Mouse (Mus musculus): ENCODE results near the gene Ppfia2. TPM values are rescaled to one million over a fixed set of nuclear protein-coding genes. Genes with fewer than 3 reads are reported as not detected.

The Ppfia2 gene
- polyA plus RNA-seq, 1 experiment from 2014 or later = 47.1 TPM

- Histone ChIP-seq H3K36me3 (ENCODE audit: control insufficient read depth, insufficient read depth, low read length) (no peaks in the 10 kb centered on the region), H3K9me3 (ENCODE audit: control insufficient read depth, low read length) (no peaks in the 10 kb centered on the region), H3K4me3 (ENCODE audit: low read depth, low read length) (no peak overlapping the region), H3K4me2 (ENCODE audit: low read depth, low read length) (no peak overlapping the region), H3K4me1 (ENCODE audit: control insufficient read depth, insufficient read depth, low read length) (no peaks in the 10 kb centered on the region), H3K9ac (replicated peaks; ENCODE audit: low read depth, low read length) (no peak overlapping the region), H3K27me3 (ENCODE audit: control insufficient read depth, insufficient read depth, low read length) (no peaks in the 10 kb centered on the region), H3K27ac (ENCODE audit: low read depth, low read length) (no peak overlapping the region)
- no peak for ATAC-seq (ENCODE audit: low read depth)
Measured at GRCm38 (mm10) chr10:106914822-106915221, 444.7 kb downstream of the Ppfia2 start.

GRCm38 (mm10) chr10:106924334-106924733, 454.2 kb downstream of the Ppfia2 start:
- no peaks in the 10 kb centered on the region for H3K27me3 ChIP-seq (ENCODE audit: control insufficient read depth, insufficient read depth, low read length)
- no peak overlapping the region for H3K27ac ChIP-seq (ENCODE audit: low read depth, low read length)
- H3K4me1 ChIP-seq (ENCODE audit: control insufficient read depth, insufficient read depth, low read length) = no peaks in the 10 kb centered on the region
- no peak overlapping the region for H3K9ac ChIP-seq (replicated peaks; ENCODE audit: low read depth, low read length)
- no peak for ATAC-seq (ENCODE audit: low read depth)
- H3K4me3 ChIP-seq (ENCODE audit: low read depth, low read length) = no peak overlapping the region
- no peaks in the 10 kb centered on the region for H3K36me3 ChIP-seq (ENCODE audit: control insufficient read depth, insufficient read depth, low read length)
- WGBS = 93% methylated on average over 5 of the region's 5 CpGs
- H3K9me3 ChIP-seq (ENCODE audit: control insufficient read depth, low read length) = no peaks in the 10 kb centered on the region
- H3K4me2 ChIP-seq (ENCODE audit: low read depth, low read length) = no peak overlapping the region

- H3K9me3 ChIP-seq (ENCODE audit: control insufficient read depth, low read length) = no peaks in the 10 kb centered on the region
- no peak overlapping the region for H3K4me2 ChIP-seq (ENCODE audit: low read depth, low read length)
- no peaks in the 10 kb centered on the region for H3K4me1 ChIP-seq (ENCODE audit: control insufficient read depth, insufficient read depth, low read length)
- H3K27me3 ChIP-seq (ENCODE audit: control insufficient read depth, insufficient read depth, low read length) = no peaks in the 10 kb centered on the region
- ATAC-seq (ENCODE audit: low read depth) = no peak
- WGBS = 89% methylated on average over 3 of the region's 3 CpGs
- no peak overlapping the region for H3K27ac ChIP-seq (ENCODE audit: low read depth, low read length)
- H3K4me3 ChIP-seq (ENCODE audit: low read depth, low read length) = no peak overlapping the region
- H3K36me3 ChIP-seq (ENCODE audit: control insufficient read depth, insufficient read depth, low read length) = no peaks in the 10 kb centered on the region
- no peak overlapping the region for H3K9ac ChIP-seq (replicated peaks; ENCODE audit: low read depth, low read length)
Measured at GRCm38 (mm10) chr10:106924798-106925197, 454.7 kb downstream of the Ppfia2 start.

GRCm38 (mm10) chr10:106928576-106929332, 458.6 kb downstream of the Ppfia2 start:
- Histone ChIP-seq H3K4me2 (ENCODE audit: low read depth, low read length) (no peak overlapping the region), H3K4me3 (ENCODE audit: low read depth, low read length) (no peak overlapping the region), H3K9me3 (ENCODE audit: control insufficient read depth, low read length) (no peaks in the 10 kb centered on the region), H3K36me3 (ENCODE audit: control insufficient read depth, insufficient read depth, low read length) (no peaks in the 10 kb centered on the region), H3K9ac (replicated peaks; ENCODE audit: low read depth, low read length) (no peak overlapping the region), H3K27ac (ENCODE audit: low read depth, low read length) (no peak overlapping the region), H3K27me3 (ENCODE audit: control insufficient read depth, insufficient read depth, low read length) (no peaks in the 10 kb centered on the region), H3K4me1 (ENCODE audit: control insufficient read depth, insufficient read depth, low read length) (no peaks in the 10 kb centered on the region)
- 66% methylated on average over 9 of the region's 9 CpGs for WGBS
- ATAC-seq (ENCODE audit: low read depth) = no peak

- Histone ChIP-seq H3K4me2 (ENCODE audit: low read depth, low read length) (peak overlapping the region; percentile 40), H3K36me3 (ENCODE audit: control insufficient read depth, insufficient read depth, low read length) (no peaks in the 10 kb centered on the region), H3K9ac (replicated peaks; ENCODE audit: low read depth, low read length) (no peak overlapping the region), H3K9me3 (ENCODE audit: control insufficient read depth, low read length) (no peaks in the 10 kb centered on the region), H3K27ac (ENCODE audit: low read depth, low read length) (no peak overlapping the region), H3K4me3 (ENCODE audit: low read depth, low read length) (peak overlapping the region; percentile 19; the same call in 1 of the 2 replicates), H3K4me1 (ENCODE audit: control insufficient read depth, insufficient read depth, low read length) (no peaks in the 10 kb centered on the region), H3K27me3 (ENCODE audit: control insufficient read depth, insufficient read depth, low read length) (no peaks in the 10 kb centered on the region)
- 36% methylated on average over 13 of the region's 13 CpGs for WGBS
- peak; percentile 73; the same call in 1 of the 2 replicates for ATAC-seq (ENCODE audit: low read depth)
Measured at GRCm38 (mm10) chr10:106932571-106933073, 462.5 kb downstream of the Ppfia2 start.

- no peaks in the 10 kb centered on the region for H3K4me1 ChIP-seq (ENCODE audit: control insufficient read depth, insufficient read depth, low read length)
- no peak overlapping the region for H3K9ac ChIP-seq (replicated peaks; ENCODE audit: low read depth, low read length)
- H3K9me3 ChIP-seq (ENCODE audit: control insufficient read depth, low read length) = no peaks in the 10 kb centered on the region
- no peak overlapping the region for H3K4me2 ChIP-seq (ENCODE audit: low read depth, low read length)
- no peak overlapping the region for H3K4me3 ChIP-seq (ENCODE audit: low read depth, low read length)
- 94% methylated on average over 7 of the region's 7 CpGs for WGBS
- no peak for ATAC-seq (ENCODE audit: low read depth)
- no peaks in the 10 kb centered on the region for H3K27me3 ChIP-seq (ENCODE audit: control insufficient read depth, insufficient read depth, low read length)
- no peaks in the 10 kb centered on the region for H3K36me3 ChIP-seq (ENCODE audit: control insufficient read depth, insufficient read depth, low read length)
- no peak overlapping the region for H3K27ac ChIP-seq (ENCODE audit: low read depth, low read length)
Measured at GRCm38 (mm10) chr10:106936996-106937395, 466.9 kb downstream of the Ppfia2 start.

GRCm38 (mm10) chr10:106938851-106939250, 468.7 kb downstream of the Ppfia2 start:
- no peaks in the 10 kb centered on the region for H3K27me3 ChIP-seq (ENCODE audit: control insufficient read depth, insufficient read depth, low read length)

GRCm38 (mm10) chr10:106939441-106939840, 469.3 kb downstream of the Ppfia2 start:
- Histone ChIP-seq H3K4me2 (ENCODE audit: low read depth, low read length) (no peak overlapping the region), H3K4me1 (ENCODE audit: control insufficient read depth, insufficient read depth, low read length) (no peaks in the 10 kb centered on the region), H3K27ac (ENCODE audit: low read depth, low read length) (no peak overlapping the region), H3K9me3 (ENCODE audit: control insufficient read depth, low read length) (no peaks in the 10 kb centered on the region), H3K9ac (replicated peaks; ENCODE audit: low read depth, low read length) (no peak overlapping the region), H3K27me3 (ENCODE audit: control insufficient read depth, insufficient read depth, low read length) (no peaks in the 10 kb centered on the region), H3K36me3 (ENCODE audit: control insufficient read depth, insufficient read depth, low read length) (no peaks in the 10 kb centered on the region), H3K4me3 (ENCODE audit: low read depth, low read length) (no peak overlapping the region)
- no peak for ATAC-seq (ENCODE audit: low read depth)
- 85% methylated on average over 1 of the region's 1 CpGs for WGBS

More at GRCm38 (mm10) chr10:106938851-106939250, 468.7 kb downstream of the Ppfia2 start:
- Histone ChIP-seq H3K4me2 (ENCODE audit: low read depth, low read length) (no peak overlapping the region), H3K36me3 (ENCODE audit: control insufficient read depth, insufficient read depth, low read length) (no peaks in the 10 kb centered on the region), H3K9ac (replicated peaks; ENCODE audit: low read depth, low read length) (no peak overlapping the region), H3K4me3 (ENCODE audit: low read depth, low read length) (no peak overlapping the region), H3K4me1 (ENCODE audit: control insufficient read depth, insufficient read depth, low read length) (no peaks in the 10 kb centered on the region), H3K9me3 (ENCODE audit: control insufficient read depth, low read length) (no peaks in the 10 kb centered on the region), H3K27ac (ENCODE audit: low read depth, low read length) (no peak overlapping the region)
- WGBS = 96% methylated on average over 3 of the region's 3 CpGs
- ATAC-seq (ENCODE audit: low read depth) = no peak

- no peak overlapping the region for H3K9ac ChIP-seq (replicated peaks; ENCODE audit: low read depth, low read length)
- H3K27me3 ChIP-seq (ENCODE audit: control insufficient read depth, insufficient read depth, low read length) = no peaks in the 10 kb centered on the region
- no peak for ATAC-seq (ENCODE audit: low read depth)
- 76% methylated on average over 5 of the region's 5 CpGs for WGBS
- H3K4me1 ChIP-seq (ENCODE audit: control insufficient read depth, insufficient read depth, low read length) = no peaks in the 10 kb centered on the region
- no peak overlapping the region for H3K4me3 ChIP-seq (ENCODE audit: low read depth, low read length)
- H3K4me2 ChIP-seq (ENCODE audit: low read depth, low read length) = no peak overlapping the region
- H3K27ac ChIP-seq (ENCODE audit: low read depth, low read length) = no peak overlapping the region
- no peaks in the 10 kb centered on the region for H3K36me3 ChIP-seq (ENCODE audit: control insufficient read depth, insufficient read depth, low read length)
- H3K9me3 ChIP-seq (ENCODE audit: control insufficient read depth, low read length) = no peaks in the 10 kb centered on the region
Measured at GRCm38 (mm10) chr10:106941380-106941779, 471.2 kb downstream of the Ppfia2 start.

All from neural tube, embryonic 14.5 days (tissue).